In genomic region chr4:82530875-82531353, GRCm38 (mm10) we compare ENCODE assay signal across 8 mouse cellular contexts.
A peak's percentile ranks its signal among the peaks of the same experiment; 100 is the strongest.
DNase-seq lines count a peak whose midpoint lies in the region; ATAC-seq lines count a peak whose summit lies in the region.

No protein-coding gene starts in this region.

- no peaks in the 10 kb centered on the region for H3K36me3 ChIP-seq in embryonic facial prominence, embryonic 13.5 days
- H3K36me3 ChIP-seq in heart, embryonic 16.5 days (ENCODE audit: control insufficient read depth, insufficient read depth), result no peaks in the 10 kb centered on the region
- no peaks in the 10 kb centered on the region for H3K36me3 ChIP-seq in limb, embryonic 10.5 days
- no peaks in the 10 kb centered on the region for H3K36me3 ChIP-seq in stomach, embryonic 15.5 days

- peak overlapping the region; percentile 51; the same call in 1 of the 2 replicates for H3K27ac ChIP-seq in embryonic facial prominence, embryonic 13.5 days
- H3K27ac ChIP-seq in heart, embryonic 16.5 days (ENCODE audit: low read length), result peak overlapping the region; percentile 82
- H3K27ac ChIP-seq in limb, embryonic 10.5 days, result peak overlapping the region; percentile 37; the same call in 1 of the 2 replicates
- peak overlapping the region; percentile 73 for H3K27ac ChIP-seq in stomach, embryonic 15.5 days

- no peak overlapping the region for H3K4me2 ChIP-seq in embryonic facial prominence, embryonic 13.5 days
- no peak overlapping the region for H3K4me2 ChIP-seq in heart, embryonic 16.5 days (ENCODE audit: low read depth, low read length)
- H3K4me2 ChIP-seq in stomach, embryonic 15.5 days, result no peak overlapping the region

- no peak for ATAC-seq in embryonic facial prominence, embryonic 13.5 days (ENCODE audit: insufficient number of reproducible peaks, insufficient read depth, low FRiP score, low TSS enrichment, low read depth)
- ATAC-seq in heart, embryonic 16.5 days (replicated peaks; ENCODE audit: extremely low read depth, insufficient read depth, low FRiP score), result 0 out of 2 replicates have a peak, but pooled peaks have one; percentile 37
- ATAC-seq in stomach, embryonic 15.5 days (ENCODE audit: insufficient read depth, low FRiP score, low read depth), result peak; percentile 63

- H3K27me3 ChIP-seq in embryonic facial prominence, embryonic 13.5 days, result peaks cover 13% of the 10 kb centered on the region
- no peaks in the 10 kb centered on the region for H3K27me3 ChIP-seq in heart, embryonic 16.5 days (ENCODE audit: control insufficient read depth, insufficient read depth, low read length)
- peaks cover 40% of the 10 kb centered on the region for H3K27me3 ChIP-seq in limb, embryonic 10.5 days (ENCODE audit: low read depth, poor library complexity, severe bottlenecking)
- 0 out of 2 replicates have a peak, but pooled peaks cover 4% of the 10 kb centered on the region for H3K27me3 ChIP-seq in stomach, embryonic 15.5 days (replicated peaks)

- H3K9me3 ChIP-seq in embryonic facial prominence, embryonic 13.5 days, result no peaks in the 10 kb centered on the region
- no peaks in the 10 kb centered on the region for H3K9me3 ChIP-seq in heart, embryonic 16.5 days (replicated peaks; ENCODE audit: control insufficient read depth, low read length)
- H3K9me3 ChIP-seq in limb, embryonic 10.5 days (replicated peaks), result no peaks in the 10 kb centered on the region
- no peaks in the 10 kb centered on the region for H3K9me3 ChIP-seq in stomach, embryonic 15.5 days

- peak; percentile 66 for DNase-seq in adrenal gland, postnatal 10 days
- no peak for DNase-seq in limb, embryonic 10.5 days (ENCODE audit: low spot score)
- DNase-seq in layer of hippocampus, adult 18-20 months (ENCODE audit: low spot score in 2 of 2), result no peak
- no peak for DNase-seq in urinary bladder, adult 2 months (ENCODE audit: low spot score)
- no peak for DNase-seq in right cerebral cortex, postnatal 10 days (ENCODE audit: low spot score in 2 of 2)

- H3K9ac ChIP-seq in embryonic facial prominence, embryonic 13.5 days, result no peak overlapping the region
- H3K9ac ChIP-seq in heart, embryonic 16.5 days (ENCODE audit: low read length), result no peak overlapping the region
- H3K9ac ChIP-seq in stomach, embryonic 15.5 days, result no peak overlapping the region

- WGBS in embryonic facial prominence, embryonic 13.5 days, result 47% methylated on average over 3 of the region's 3 CpGs
- 49% methylated on average over 3 of the region's 3 CpGs for WGBS in heart, embryonic 16.5 days
- WGBS in limb, embryonic 10.5 days, result 36% methylated on average over 3 of the region's 3 CpGs
- 31% methylated on average over 3 of the region's 3 CpGs for WGBS in stomach, embryonic 15.5 days

- no peak overlapping the region for H3K4me3 ChIP-seq in embryonic facial prominence, embryonic 13.5 days
- no peak overlapping the region for H3K4me3 ChIP-seq in heart, embryonic 16.5 days (ENCODE audit: low read length)
- H3K4me3 ChIP-seq in limb, embryonic 10.5 days, result no peak overlapping the region
- no peak overlapping the region for H3K4me3 ChIP-seq in stomach, embryonic 15.5 days (replicated peaks)

- H3K4me1 ChIP-seq in embryonic facial prominence, embryonic 13.5 days, result peaks cover 33% of the 10 kb centered on the region
- peaks cover 53% of the 10 kb centered on the region for H3K4me1 ChIP-seq in heart, embryonic 16.5 days (ENCODE audit: control insufficient read depth, insufficient read depth, low read length)
- H3K4me1 ChIP-seq in limb, embryonic 10.5 days, result peaks cover 36% of the 10 kb centered on the region
- H3K4me1 ChIP-seq in stomach, embryonic 15.5 days, result peaks cover 11% of the 10 kb centered on the region
